Mouse (Mus musculus): ENCODE results near the gene Gsdma2. TPM values are rescaled to one million over a fixed set of nuclear protein-coding genes. Genes with fewer than 3 reads are reported as not detected.
"Not testable (repeated sequence)": the region's sequence is repeated elsewhere in the genome, so short reads cannot be mapped to it uniquely, and the experiment has no call there.

Gsdma2 gene
- polyA plus RNA-seq, 1 experiment = not detected

GRCm38 (mm10) chr11:98644757-98645156, 1.8 kb upstream of the Gsdma2 start:
- H3K27me3 ChIP-seq (ENCODE audit: control insufficient read depth, insufficient read depth, insufficient read length) = peaks cover 47% of the 10 kb centered on the region
- H3ac ChIP-seq (ENCODE audit: control insufficient read depth, insufficient read length, low read depth) = no peak overlapping the region
- no peak overlapping the region for H3K4me3 ChIP-seq (ENCODE audit: insufficient read depth, poor library complexity, severe bottlenecking)
- TF ChIP-seq USF1 (IDR thresholded peaks at IDR 0.05; ENCODE audit: low read depth) (no peak), MYOG (IDR thresholded peaks at IDR 0.05; ENCODE audit: control insufficient read depth, extremely low read depth, insufficient read length) (no peak), FOSL1 (IDR thresholded peaks at IDR 0.05; ENCODE audit: insufficient read depth, low read length, poor library complexity, severe bottlenecking) (no peak), CEBPB (IDR thresholded peaks at IDR 0.05; ENCODE audit: low read depth) (no peak), MAX (IDR thresholded peaks at IDR 0.05) (no peak), CTCF (IDR thresholded peaks at IDR 0.05; ENCODE audit: control insufficient read depth, insufficient read depth, insufficient read length) (no peak), MYOD1 (IDR thresholded peaks at IDR 0.05; ENCODE audit: control insufficient read depth, insufficient read length, low read depth) (no peak)
- H3K36me3 ChIP-seq (ENCODE audit: control insufficient read depth, insufficient read depth) = no peaks in the 10 kb centered on the region
- no peaks in the 10 kb centered on the region for H3K79me3 ChIP-seq (ENCODE audit: low read depth)
- H3K79me2 ChIP-seq (ENCODE audit: control insufficient read depth, insufficient read depth) = no peaks in the 10 kb centered on the region

DNA sequence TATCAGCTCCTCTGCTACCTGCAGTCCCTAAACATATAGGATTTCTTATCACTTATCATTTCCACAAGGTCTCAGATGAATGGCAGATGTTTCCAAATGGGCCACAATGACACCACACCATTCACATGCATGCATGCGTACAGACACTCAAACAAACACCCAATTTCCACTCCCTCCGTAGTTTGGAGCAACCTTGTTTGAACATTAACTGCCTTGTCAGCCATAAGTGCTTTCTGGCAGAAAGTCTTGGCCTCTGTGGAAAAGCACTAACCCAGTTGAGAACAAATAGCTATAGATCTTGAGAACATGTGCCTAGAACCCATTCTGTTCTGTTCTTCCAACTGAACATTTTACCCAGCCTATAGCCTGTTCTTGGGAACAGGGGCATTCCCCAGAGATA, 613 bp upstream of the Gsdma2 start:
- Histone ChIP-seq H3K79me2 (ENCODE audit: control insufficient read depth, insufficient read depth) (no peaks in the 10 kb centered on the region), H3ac (ENCODE audit: control insufficient read depth, insufficient read length, low read depth) (no peak overlapping the region), H3K27me3 (ENCODE audit: control insufficient read depth, insufficient read depth, insufficient read length) (peaks cover 51% of the 10 kb centered on the region), H3K79me3 (ENCODE audit: low read depth) (no peaks in the 10 kb centered on the region), H3K36me3 (ENCODE audit: control insufficient read depth, insufficient read depth) (no peaks in the 10 kb centered on the region), H3K4me3 (ENCODE audit: insufficient read depth, poor library complexity, severe bottlenecking) (no peak overlapping the region)
- no peak for TF ChIP-seq FOSL1 (IDR thresholded peaks at IDR 0.05; ENCODE audit: insufficient read depth, low read length, poor library complexity, severe bottlenecking)
- no peak for TF ChIP-seq CEBPB (IDR thresholded peaks at IDR 0.05; ENCODE audit: low read depth)
- no peak for TF ChIP-seq MYOD1 (IDR thresholded peaks at IDR 0.05; ENCODE audit: control insufficient read depth, insufficient read length, low read depth)
- no peak for TF ChIP-seq USF1 (IDR thresholded peaks at IDR 0.05; ENCODE audit: low read depth)
- no peak for TF ChIP-seq MAX (IDR thresholded peaks at IDR 0.05)
- TF ChIP-seq CTCF (IDR thresholded peaks at IDR 0.05; ENCODE audit: control insufficient read depth, insufficient read depth, insufficient read length) = no peak
- TF ChIP-seq MYOG (IDR thresholded peaks at IDR 0.05; ENCODE audit: control insufficient read depth, extremely low read depth, insufficient read length) = no peak

GRCm38 (mm10) chr11:98655076-98655475, 8.5 kb downstream of the Gsdma2 start:
- H3K4me3 ChIP-seq (ENCODE audit: insufficient read depth, poor library complexity, severe bottlenecking); H3K36me3 ChIP-seq (ENCODE audit: control insufficient read depth, insufficient read depth); H3K79me3 ChIP-seq (ENCODE audit: low read depth); H3K79me2 ChIP-seq (ENCODE audit: control insufficient read depth, insufficient read depth); H3ac ChIP-seq (ENCODE audit: control insufficient read depth, insufficient read length, low read depth): not testable (repeated sequence)
- TF ChIP-seq CTCF (IDR thresholded peaks at IDR 0.05; ENCODE audit: control insufficient read depth, insufficient read depth, insufficient read length) = peak; percentile 10
- H3K27me3 ChIP-seq (ENCODE audit: control insufficient read depth, insufficient read depth, insufficient read length) = peaks cover 42% of the 10 kb centered on the region

DNA sequence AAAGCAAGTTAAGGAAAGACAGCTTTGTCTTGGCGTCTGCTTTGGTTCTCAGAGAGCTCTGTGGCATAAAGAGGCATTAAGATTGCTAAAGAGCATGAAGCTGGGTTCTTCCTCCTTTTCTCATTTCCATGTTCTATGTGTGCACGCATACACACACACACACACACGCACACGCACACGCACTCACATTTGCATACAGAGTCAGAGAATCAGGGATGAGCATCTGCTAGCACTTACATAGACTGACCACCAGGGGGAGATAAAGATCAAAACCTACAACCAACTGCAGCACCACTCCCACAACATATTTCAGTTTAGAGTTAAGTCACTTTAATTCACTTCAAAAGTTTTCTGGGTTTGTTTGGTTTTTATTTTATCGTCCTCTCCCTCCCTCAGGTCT, 14.0 kb downstream of the Gsdma2 start:
- TF ChIP-seq CTCF (IDR thresholded peaks at IDR 0.05; ENCODE audit: control insufficient read depth, insufficient read depth, insufficient read length) (peak; percentile 36), USF1 (IDR thresholded peaks at IDR 0.05; ENCODE audit: low read depth) (no peak)
- Histone ChIP-seq H3ac (ENCODE audit: control insufficient read depth, insufficient read length, low read depth) (no peak overlapping the region), H3K79me3 (ENCODE audit: low read depth) (no peaks in the 10 kb centered on the region), H3K36me3 (ENCODE audit: control insufficient read depth, insufficient read depth) (no peaks in the 10 kb centered on the region), H3K27me3 (ENCODE audit: control insufficient read depth, insufficient read depth, insufficient read length) (peaks cover 41% of the 10 kb centered on the region), H3K4me3 (ENCODE audit: insufficient read depth, poor library complexity, severe bottlenecking) (no peak overlapping the region), H3K79me2 (ENCODE audit: control insufficient read depth, insufficient read depth) (no peaks in the 10 kb centered on the region)

DNA sequence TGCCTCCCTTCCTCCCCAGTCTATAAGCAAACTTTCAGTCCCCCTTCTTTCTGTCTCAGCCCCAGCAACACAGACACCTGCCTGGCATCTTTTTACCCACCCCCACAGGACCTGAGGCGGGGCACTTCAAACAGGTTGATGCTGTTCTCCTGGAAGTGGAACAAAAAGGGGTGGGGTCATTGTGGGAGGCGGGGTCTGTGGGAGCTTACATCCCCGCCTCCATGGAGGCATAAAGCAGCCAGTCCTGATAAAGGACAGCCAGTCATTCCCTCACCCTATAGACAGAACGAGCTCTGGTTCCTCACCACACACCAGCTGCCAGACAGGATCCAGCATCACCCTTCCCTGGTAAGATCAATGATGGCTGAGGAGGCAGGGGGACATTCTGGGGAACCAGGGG, 17.5 kb downstream of the Gsdma2 start, which contains the start of gene Gsdma:
Gene Gsdma (plus strand): TSS at position 261 of the 400 bp plus-strand sequence.
- no peaks in the 10 kb centered on the region for H3K79me2 ChIP-seq (ENCODE audit: control insufficient read depth, insufficient read depth)
- H3K27me3 ChIP-seq (ENCODE audit: control insufficient read depth, insufficient read depth, insufficient read length) = peaks cover 57% of the 10 kb centered on the region
- H3K79me3 ChIP-seq (ENCODE audit: low read depth) = no peaks in the 10 kb centered on the region
- H3K4me3 ChIP-seq (ENCODE audit: insufficient read depth, poor library complexity, severe bottlenecking) = no peak within 1 kb of the TSS
- no peak within 1 kb of the TSS for H3ac ChIP-seq (ENCODE audit: control insufficient read depth, insufficient read length, low read depth)
- TF ChIP-seq USF1 (IDR thresholded peaks at IDR 0.05; ENCODE audit: low read depth) (no peak), CTCF (IDR thresholded peaks at IDR 0.05; ENCODE audit: control insufficient read depth, insufficient read depth, insufficient read length) (no peak), CEBPB (IDR thresholded peaks at IDR 0.05; ENCODE audit: low read depth) (no peak), MYOD1 (IDR thresholded peaks at IDR 0.05; ENCODE audit: control insufficient read depth, insufficient read length, low read depth) (no peak), MYOG (IDR thresholded peaks at IDR 0.05; ENCODE audit: control insufficient read depth, extremely low read depth, insufficient read length) (no peak), MAX (IDR thresholded peaks at IDR 0.05) (no peak), FOSL1 (IDR thresholded peaks at IDR 0.05; ENCODE audit: insufficient read depth, low read length, poor library complexity, severe bottlenecking) (no peak)
- H3K36me3 ChIP-seq (ENCODE audit: control insufficient read depth, insufficient read depth) = no peaks in the 10 kb centered on the region

GRCm38 (mm10) chr11:98668984-98669383, 22.4 kb downstream of the Gsdma2 start:
- Histone ChIP-seq H3K4me3 (ENCODE audit: insufficient read depth, poor library complexity, severe bottlenecking) (no peak overlapping the region), H3K27me3 (ENCODE audit: control insufficient read depth, insufficient read depth, insufficient read length) (peaks cover 54% of the 10 kb centered on the region)
- TF ChIP-seq MYOG (IDR thresholded peaks at IDR 0.05; ENCODE audit: control insufficient read depth, extremely low read depth, insufficient read length) (no peak), MAX (IDR thresholded peaks at IDR 0.05) (no peak), USF1 (IDR thresholded peaks at IDR 0.05; ENCODE audit: low read depth) (no peak), CEBPB (IDR thresholded peaks at IDR 0.05; ENCODE audit: low read depth) (no peak), CTCF (IDR thresholded peaks at IDR 0.05; ENCODE audit: control insufficient read depth, insufficient read depth, insufficient read length) (no peak), MYOD1 (IDR thresholded peaks at IDR 0.05; ENCODE audit: control insufficient read depth, insufficient read length, low read depth) (no peak), FOSL1 (IDR thresholded peaks at IDR 0.05; ENCODE audit: insufficient read depth, low read length, poor library complexity, severe bottlenecking) (no peak)

More at GRCm38 (mm10) chr11:98668984-98669383, 22.4 kb downstream of the Gsdma2 start:
- Histone ChIP-seq H3K36me3 (ENCODE audit: control insufficient read depth, insufficient read depth) (no peaks in the 10 kb centered on the region), H3K79me2 (ENCODE audit: control insufficient read depth, insufficient read depth) (no peaks in the 10 kb centered on the region), H3K79me3 (ENCODE audit: low read depth) (no peaks in the 10 kb centered on the region), H3ac (ENCODE audit: control insufficient read depth, insufficient read length, low read depth) (no peak overlapping the region)

Data from C2C12 (cell line).